Mouse (Mus musculus) common myeloid progenitor, adult 5-6 weeks (primary cell): Measurements from ENCODE around the gene Gm8922. TPM values are rescaled to one million over a fixed set of nuclear protein-coding genes. Genes with fewer than 3 reads are reported as not detected.
"Not testable (repeated sequence)": the region's sequence is repeated elsewhere in the genome, so short reads cannot be mapped to it uniquely, and the experiment has no call there.

Source experiments
- ATAC-seq: replicated peaks from 2 replicates; pipeline ENCODE4 v1.8.0; 2016; ENCODE audit warnings: low read depth, mild to moderate bottlenecking, moderate TSS enrichment, inconsistent platforms; ENCODE audit not compliant: poor library complexity, severe bottlenecking
- total RNA-seq: library from RNA; stranded (forward); fragments of 200-1000, 187-1606 nt; gene quantifications from 2 replicates; pipeline ENCODE4 v1.2.3, GENCODE M21; 2017

Gm8922 gene
- total RNA-seq, result not detected in 2 replicates

GRCm38 (mm10) chr5:11681659-11682058, at the start of gene Gm8922:
Gene Gm8922, plus strand, starts transcription at chr5:11681959.
- not testable (repeated sequence) for ATAC-seq

Other genes starting within 250 kb of the Gm8922 start
- not detected in 2 replicates for gene Gm8906, start 179.3 kb upstream of the Gm8922 start, total RNA-seq
- not detected in 2 replicates for gene Gm6460, start 87.0 kb upstream of the Gm8922 start, total RNA-seq
- not detected in 2 replicates for gene Gm8926, start 88.6 kb downstream of the Gm8922 start, total RNA-seq
- gene Gm6465, start 163.6 kb downstream of the Gm8922 start, total RNA-seq, result not detected in 2 replicates
- gene 4933402N22Rik, start 236.1 kb downstream of the Gm8922 start, total RNA-seq, result not detected in 2 replicates